Mouse (Mus musculus): ENCODE data around the gene Bub1b. TPM values are rescaled to one million over a fixed set of nuclear protein-coding genes. Genes with fewer than 3 reads are reported as not detected.
A peak's percentile ranks its signal among the peaks of the same experiment; 100 is the strongest.
"Not testable (repeated sequence)": the region's sequence is repeated elsewhere in the genome, so short reads cannot be mapped to it uniquely, and the experiment has no call there.

Bub1b gene
- total RNA-seq (2014; rRNA removed) (10.1 and 11.9 TPM in 2 replicates), polyA plus RNA-seq (2015; fragmentation: Nextera tagmentation; extraction: Ambion mirVana) (6.5 and 7.2 TPM in 2 replicates)

- Histone ChIP-seq H3K27ac (ENCODE audit: low read depth, low read length) (no peak within 1 kb of the TSS), H3K9me3 (ENCODE audit: low read length) (no peaks in the 10 kb centered on the region), H3K4me2 (ENCODE audit: low read depth) (peak within 1 kb of the TSS; percentile 88), H3K9ac (peak within 1 kb of the TSS; percentile 55), H3K4me1 (ENCODE audit: insufficient read depth) (peaks cover 4% of the 10 kb centered on the region; the same call in 1 of the 2 replicates), H3K36me3 (ENCODE audit: insufficient read depth) (no peaks in the 10 kb centered on the region), H3K4me3 (ENCODE audit: low read depth, low read length) (peak within 1 kb of the TSS; percentile 52), H3K27me3 (ENCODE audit: insufficient read depth, low read length) (no peaks in the 10 kb centered on the region)
- ATAC-seq, result peak; percentile 100
- peak; percentile 95 for DNase-seq
- 5% methylated on average over 41 of the region's 41 CpGs for WGBS
- TF ChIP-seq CTCF (IDR thresholded peaks at IDR 0.05; ENCODE audit: low read depth), result no peak
Measured at GRCm38 (mm10) chr2:118597673-118598568, at the start of gene Bub1b. Bub1b (plus strand) TSS chr2:118598211.

- Histone ChIP-seq H3K9ac (peak overlapping the region; percentile 62; the same call in 1 of the 2 replicates), H3K4me2 (ENCODE audit: low read depth) (peak overlapping the region; percentile 94), H3K9me3 (ENCODE audit: low read length) (no peaks in the 10 kb centered on the region), H3K27ac (ENCODE audit: low read depth, low read length) (no peak overlapping the region), H3K27me3 (ENCODE audit: insufficient read depth, low read length) (peaks cover 12% of the 10 kb centered on the region; the same call in 1 of the 2 replicates), H3K36me3 (ENCODE audit: insufficient read depth) (no peaks in the 10 kb centered on the region), H3K4me3 (ENCODE audit: low read depth, low read length) (peak overlapping the region; percentile 72), H3K4me1 (ENCODE audit: insufficient read depth) (no peaks in the 10 kb centered on the region)
- no peak for DNase-seq
- peak; percentile 25; the same call in 1 of the 2 replicates for TF ChIP-seq CTCF (IDR thresholded peaks at IDR 0.05; ENCODE audit: low read depth)
- WGBS, result 2% methylated on average over 18 of the region's 18 CpGs
- ATAC-seq, result no peak
Measured at GRCm38 (mm10) chr2:118548421-118549221, 49.4 kb upstream of the Bub1b start.

- Histone ChIP-seq H3K9me3 (ENCODE audit: low read length) (no peaks in the 10 kb centered on the region), H3K27ac (ENCODE audit: low read depth, low read length) (no peak within 1 kb of the TSS), H3K4me1 (ENCODE audit: insufficient read depth) (no peaks in the 10 kb centered on the region), H3K4me2 (ENCODE audit: low read depth) (peak within 1 kb of the TSS; percentile 94), H3K9ac (peak within 1 kb of the TSS; percentile 62), H3K27me3 (ENCODE audit: insufficient read depth, low read length) (peaks cover 12% of the 10 kb centered on the region; the same call in 1 of the 2 replicates), H3K36me3 (ENCODE audit: insufficient read depth) (no peaks in the 10 kb centered on the region), H3K4me3 (ENCODE audit: low read depth, low read length) (peak within 1 kb of the TSS; percentile 72)
- DNase-seq, result peak; percentile 96
- TF ChIP-seq CTCF (IDR thresholded peaks at IDR 0.05; ENCODE audit: low read depth), result no peak
- peak; percentile 91 for ATAC-seq
- WGBS, result 1% methylated on average over 45 of the region's 45 CpGs
Measured at GRCm38 (mm10) chr2:118549507-118550473, 48.2 kb upstream of the Bub1b start, which contains the start of gene Bmf. Bmf (minus strand) TSS chr2:118549687.

- Histone ChIP-seq H3K4me1 (ENCODE audit: insufficient read depth) (no peaks in the 10 kb centered on the region), H3K4me2 (ENCODE audit: low read depth) (no peak overlapping the region), H3K27ac (ENCODE audit: low read depth, low read length) (no peak overlapping the region), H3K27me3 (ENCODE audit: insufficient read depth, low read length) (peaks cover 12% of the 10 kb centered on the region; the same call in 1 of the 2 replicates), H3K4me3 (ENCODE audit: low read depth, low read length) (no peak overlapping the region), H3K9me3 (ENCODE audit: low read length) (no peaks in the 10 kb centered on the region), H3K36me3 (ENCODE audit: insufficient read depth) (no peaks in the 10 kb centered on the region), H3K9ac (no peak overlapping the region)
- no peak for ATAC-seq
- WGBS, result 21% methylated on average over 2 of the region's 2 CpGs
- no peak for DNase-seq
- TF ChIP-seq CTCF (IDR thresholded peaks at IDR 0.05; ENCODE audit: low read depth), result no peak
Measured at GRCm38 (mm10) chr2:118551606-118552005, 46.4 kb upstream of the Bub1b start.

GRCm38 (mm10) chr2:118554356-118554990, 43.5 kb upstream of the Bub1b start:
- H3K27ac ChIP-seq (ENCODE audit: low read depth, low read length), result peak overlapping the region; percentile 45; the same call in 1 of the 2 replicates
- not testable (repeated sequence) for DNase-seq; H3K27me3 ChIP-seq (ENCODE audit: insufficient read depth, low read length); H3K36me3 ChIP-seq (ENCODE audit: insufficient read depth); H3K9me3 ChIP-seq (ENCODE audit: low read length); H3K4me1 ChIP-seq (ENCODE audit: insufficient read depth)
- WGBS, result 67% methylated on average over 15 of the region's 17 CpGs
- H3K9ac ChIP-seq, result peak overlapping the region; percentile 37
- H3K4me2 ChIP-seq (ENCODE audit: low read depth), result peak overlapping the region; percentile 48
- peak overlapping the region; percentile 35 for H3K4me3 ChIP-seq (ENCODE audit: low read depth, low read length)
- ATAC-seq, result peak; percentile 63
